Mouse (Mus musculus): ENCODE measurements around the gene Pdzd8. TPM values are rescaled to one million over a fixed set of nuclear protein-coding genes. Genes with fewer than 3 reads are reported as not detected.

The Pdzd8 gene
- total RNA-seq, 1 experiment from 2014 or later = 59.1 TPM

DNA sequence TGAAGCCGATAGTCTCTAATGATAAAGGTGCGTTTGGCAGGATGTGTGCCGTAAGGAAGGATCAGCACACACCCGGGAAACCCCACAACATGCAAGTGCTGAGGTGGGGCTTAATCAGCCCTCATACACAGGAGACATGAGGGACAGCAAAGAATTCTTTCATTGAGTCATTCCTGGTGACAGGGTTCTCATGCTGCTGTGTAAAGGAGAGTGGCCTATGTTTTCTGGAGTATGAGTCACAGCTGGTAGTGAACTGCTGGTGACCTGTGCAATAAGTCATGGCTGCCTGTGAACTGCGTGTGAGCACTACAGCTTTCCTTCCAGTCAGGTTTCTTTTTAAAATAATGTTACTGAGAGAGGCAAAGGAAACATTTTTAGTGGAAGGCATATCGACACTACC is 55.8 kb downstream of the Pdzd8 start:
- ATAC-seq (replicated peaks; ENCODE audit: low read depth, poor library complexity, severe bottlenecking) = 0 out of 2 replicates have a peak, but pooled peaks have one; percentile 11

DNA sequence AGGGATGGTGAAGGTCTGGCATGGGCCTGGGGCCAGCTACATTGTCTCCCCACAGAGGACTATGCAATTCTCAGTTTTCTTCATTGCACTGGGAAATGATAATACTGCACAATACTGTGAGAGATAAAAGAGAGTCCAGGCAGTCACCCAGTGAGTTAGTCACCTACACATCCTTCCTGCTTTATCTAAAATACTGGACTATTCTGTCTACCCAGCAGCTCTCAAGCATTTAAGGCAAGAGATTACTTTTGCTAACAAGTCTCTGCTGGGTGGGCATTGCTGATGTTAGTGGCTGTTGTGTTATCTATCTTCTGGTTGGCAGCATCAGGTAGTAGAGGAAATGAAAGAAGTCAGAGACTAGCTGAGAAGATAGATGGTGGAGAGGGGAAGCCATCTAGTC is 56.5 kb downstream of the Pdzd8 start:
- ATAC-seq (replicated peaks; ENCODE audit: low read depth, poor library complexity, severe bottlenecking) = no peak

DNA sequence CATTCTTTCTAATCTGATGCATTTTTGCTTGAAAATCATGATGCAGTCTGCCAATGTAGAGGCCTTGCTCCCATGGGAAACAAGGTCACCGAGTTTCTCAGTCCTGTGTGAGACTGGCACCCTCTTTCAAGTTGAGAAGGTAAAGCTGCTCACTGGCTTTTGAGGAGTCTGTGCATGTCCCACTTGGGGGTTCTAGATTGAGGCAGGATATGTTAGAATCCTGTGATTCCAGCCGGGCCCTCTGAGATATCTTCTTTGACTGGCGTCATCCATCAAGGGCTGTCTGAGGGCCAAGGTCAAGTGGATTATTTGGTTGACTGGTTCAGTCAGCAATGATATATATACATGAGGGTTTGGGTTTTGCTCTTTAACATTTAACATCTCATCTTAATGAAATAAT is 63.6 kb downstream of the Pdzd8 start:
- ATAC-seq (replicated peaks; ENCODE audit: low read depth, poor library complexity, severe bottlenecking) = no peak

DNA sequence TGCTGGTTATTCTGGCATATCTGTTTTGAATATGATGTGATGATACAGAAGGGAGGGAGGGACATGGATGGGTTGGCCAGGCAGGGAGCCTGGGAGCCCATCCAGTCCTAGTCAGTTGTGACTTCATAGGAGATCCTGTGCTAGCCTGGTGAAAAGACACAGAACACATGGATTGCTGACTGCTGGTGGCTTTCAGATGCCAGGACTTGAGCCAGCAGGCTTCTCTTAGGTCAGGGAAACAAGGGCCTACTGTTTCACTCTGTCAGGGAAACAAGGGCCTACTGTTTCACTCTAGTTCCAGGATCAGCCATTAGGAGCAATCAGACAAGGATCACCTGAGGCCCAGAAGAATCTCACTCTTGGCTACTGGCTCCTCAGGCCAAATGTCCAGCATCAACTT is 64.7 kb downstream of the Pdzd8 start:
- no peak for ATAC-seq (replicated peaks; ENCODE audit: low read depth, poor library complexity, severe bottlenecking)

DNA sequence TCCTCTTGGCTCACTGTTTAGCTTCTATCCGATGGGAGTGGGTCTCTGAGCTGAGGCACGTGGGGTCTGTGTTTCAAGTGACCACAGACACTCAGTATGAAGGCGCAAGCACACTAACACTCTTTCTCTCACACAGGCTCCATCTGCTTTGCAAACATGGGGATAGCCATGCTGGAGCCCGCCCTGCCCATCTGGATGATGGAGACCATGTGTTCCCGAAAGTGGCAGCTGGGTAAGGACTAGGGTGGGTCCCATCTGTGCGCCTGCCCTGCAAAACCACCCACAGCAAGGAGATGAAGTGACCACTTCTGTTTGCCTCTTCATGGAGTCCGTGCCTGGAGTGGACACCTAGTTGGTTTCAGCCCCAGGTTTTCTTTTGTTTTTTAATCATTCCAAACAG is 69.2 kb downstream of the Pdzd8 start:
- no peak for ATAC-seq (replicated peaks; ENCODE audit: low read depth, poor library complexity, severe bottlenecking)

DNA sequence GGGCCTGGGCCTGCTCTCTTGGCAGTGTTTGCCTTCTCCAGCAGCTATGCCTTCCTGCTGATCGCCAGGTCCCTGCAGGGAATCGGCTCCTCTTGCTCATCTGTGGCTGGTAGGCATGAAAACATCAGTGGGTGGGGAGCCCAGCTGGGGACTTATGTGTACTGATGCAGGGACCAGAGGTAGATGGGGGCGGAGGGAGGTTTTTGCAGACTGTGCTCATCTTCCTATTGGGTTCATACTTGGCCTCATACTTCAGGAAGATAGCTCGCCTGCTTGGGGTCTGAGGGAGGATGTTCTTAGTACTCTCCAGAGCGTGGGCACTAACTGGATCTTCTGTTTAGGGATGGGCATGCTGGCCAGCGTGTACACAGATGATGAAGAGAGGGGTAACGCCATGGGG is 72.4 kb downstream of the Pdzd8 start:
- no peak for ATAC-seq (replicated peaks; ENCODE audit: low read depth, poor library complexity, severe bottlenecking)

DNA sequence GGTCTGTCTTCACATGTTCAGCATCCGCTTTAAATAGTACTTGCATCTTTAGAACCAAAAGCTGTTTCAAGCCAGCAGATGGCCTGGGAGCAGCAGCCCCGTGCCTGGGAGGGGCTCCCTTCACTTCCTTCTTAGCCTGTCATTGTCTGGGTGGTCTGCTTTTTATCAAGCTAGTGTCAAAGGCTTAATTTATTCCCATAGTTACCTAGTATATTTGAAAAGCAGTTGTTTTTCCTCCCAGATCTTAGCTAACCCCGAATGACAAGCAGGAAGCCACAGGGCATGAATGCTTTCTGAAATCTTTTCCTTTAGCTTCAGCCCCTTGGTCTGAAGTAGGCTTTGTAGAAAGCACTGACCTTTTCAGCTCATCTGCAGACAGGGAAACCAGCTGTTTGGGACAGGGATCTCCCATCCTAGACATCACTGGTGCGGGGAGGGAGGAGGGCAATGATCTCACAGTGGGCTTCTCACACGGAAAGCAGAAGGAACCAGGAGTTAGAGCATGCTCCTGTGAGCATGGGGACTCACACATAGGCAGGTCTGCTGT is 78.1 kb downstream of the Pdzd8 start:
- peak; percentile 45 for ATAC-seq (replicated peaks; ENCODE audit: low read depth, poor library complexity, severe bottlenecking)

DNA sequence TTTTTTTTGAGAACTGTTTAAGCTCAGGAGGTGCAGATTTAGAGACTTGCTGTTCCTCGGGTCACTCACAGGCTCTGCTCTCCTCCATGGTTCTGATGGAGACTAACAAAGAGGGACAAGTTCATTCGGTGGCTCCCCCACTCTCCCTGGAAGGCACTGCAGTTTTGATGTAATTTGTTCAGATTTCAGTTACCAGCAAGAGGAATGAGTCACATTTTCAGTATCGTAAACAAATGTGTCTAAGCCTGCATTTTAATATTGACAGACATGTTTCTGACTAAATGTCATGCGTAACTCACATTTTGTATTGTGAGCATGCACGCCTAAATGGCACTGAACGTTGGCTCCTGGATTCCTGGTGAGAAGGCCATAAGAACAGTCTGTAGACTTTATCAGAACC is 79.7 kb downstream of the Pdzd8 start:
- no peak for ATAC-seq (replicated peaks; ENCODE audit: low read depth, poor library complexity, severe bottlenecking)

DNA sequence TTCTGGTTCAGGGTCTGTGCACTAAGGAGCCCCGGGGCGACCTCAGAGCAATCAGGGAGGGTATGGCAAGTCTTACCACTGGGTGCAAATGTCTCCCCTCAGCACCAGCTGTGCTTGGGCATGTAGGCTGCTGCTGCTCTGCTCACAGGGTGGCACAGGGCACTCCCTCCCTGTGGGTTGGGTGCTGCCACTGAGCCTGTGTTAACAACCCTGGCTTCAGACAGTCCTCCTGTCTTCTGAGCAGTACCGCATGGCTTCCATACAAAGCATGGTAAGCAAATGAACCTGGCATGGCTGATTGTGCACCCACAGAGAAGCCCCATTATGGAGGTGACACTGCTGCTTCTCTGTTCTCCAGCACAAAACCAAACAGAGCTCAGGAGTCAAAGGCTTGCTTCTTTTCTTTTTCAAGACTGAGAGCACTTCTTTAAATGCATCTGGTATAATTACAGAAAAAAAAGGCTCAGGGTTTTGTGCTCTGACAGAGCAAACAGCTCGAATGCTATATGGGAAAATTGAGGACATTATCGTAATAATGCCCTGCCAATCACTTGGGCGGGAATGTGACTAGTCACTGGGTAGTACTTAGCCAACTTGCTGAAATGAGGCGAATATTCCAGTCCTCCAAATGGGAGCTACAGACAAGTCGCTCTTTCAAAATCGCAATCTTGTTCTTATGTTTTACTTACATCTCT is 80.6 kb downstream of the Pdzd8 start:
- ATAC-seq (replicated peaks; ENCODE audit: low read depth, poor library complexity, severe bottlenecking) = no peak

DNA sequence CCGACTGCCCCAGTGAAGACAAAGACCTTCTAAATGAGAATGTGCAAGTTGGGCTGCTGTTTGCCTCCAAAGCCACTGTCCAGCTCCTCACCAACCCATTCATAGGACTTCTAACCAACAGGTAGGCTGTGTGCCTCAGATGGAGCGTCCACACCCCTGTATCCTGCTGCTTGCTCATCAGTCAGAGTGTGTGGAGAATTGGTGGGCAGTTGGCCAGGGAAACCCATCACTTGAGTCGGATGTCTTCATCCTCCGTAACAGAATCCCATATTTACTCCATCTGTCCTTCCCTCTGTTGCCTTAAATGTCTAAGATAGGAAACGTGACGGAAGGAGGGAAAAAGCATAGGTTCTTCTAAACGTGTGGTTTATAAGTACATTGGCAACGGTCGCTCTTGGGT is 82.4 kb downstream of the Pdzd8 start:
- ATAC-seq (replicated peaks; ENCODE audit: low read depth, poor library complexity, severe bottlenecking) = no peak

DNA sequence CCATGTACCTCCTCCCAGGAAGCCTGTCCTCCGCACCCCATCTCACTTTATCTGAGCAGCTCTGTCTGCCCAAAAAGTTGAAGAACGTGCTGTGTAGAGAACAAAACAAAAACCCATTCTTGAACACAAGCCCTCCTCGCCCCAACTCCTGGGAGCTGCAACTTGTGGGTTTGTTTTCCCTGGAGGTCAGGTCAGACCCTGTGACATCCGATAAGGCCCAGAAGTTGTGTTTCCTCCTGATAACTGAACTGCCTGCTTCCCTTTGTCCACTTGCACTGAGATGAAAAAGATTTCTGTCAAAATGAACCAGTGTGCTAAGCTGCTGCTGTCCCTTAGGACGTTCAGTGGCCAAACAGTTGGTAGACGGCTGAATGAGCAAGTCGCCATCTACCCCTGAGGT is 84.0 kb downstream of the Pdzd8 start:
- peak; percentile 56 for ATAC-seq (replicated peaks; ENCODE audit: low read depth, poor library complexity, severe bottlenecking)

DNA sequence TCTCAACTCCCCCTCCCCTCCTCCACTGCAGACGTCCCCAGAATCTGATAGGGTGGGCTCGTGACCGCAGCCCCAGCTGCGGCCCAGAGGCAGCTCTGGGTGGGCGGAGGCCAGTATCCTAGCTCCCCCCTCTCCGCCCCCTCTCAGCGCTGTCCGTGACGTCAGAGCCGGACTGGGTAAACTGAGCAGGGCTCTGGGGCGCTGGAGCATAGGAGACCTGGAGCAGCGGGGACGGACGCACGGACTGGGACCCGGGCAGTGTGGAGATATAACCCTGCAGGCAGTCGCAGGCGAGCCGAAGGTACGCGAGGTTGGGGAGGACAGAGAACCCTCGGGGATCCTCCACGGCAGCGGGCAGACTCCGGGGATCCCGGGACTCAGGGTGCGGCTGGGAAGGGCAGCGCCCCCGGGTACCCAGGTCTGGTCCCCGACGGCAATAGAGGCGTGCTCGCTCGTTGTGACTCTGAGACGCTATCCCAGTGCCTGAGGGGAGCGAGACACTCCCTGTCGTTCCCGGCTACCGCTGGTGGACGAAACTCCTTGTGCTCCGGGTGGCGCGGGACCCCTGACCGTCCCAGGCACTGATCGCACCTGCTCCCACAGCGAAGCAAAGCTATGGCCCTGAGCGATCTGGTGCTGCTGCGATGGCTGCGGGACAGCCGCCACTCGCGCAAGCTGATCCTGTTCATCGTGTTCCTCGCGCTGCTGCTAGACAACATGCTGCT is 84.7 kb downstream of the Pdzd8 start, which contains the start of gene Slc18a2:
Slc18a2 (plus strand) TSS at position 179 of the 725 bp plus-strand sequence.
- ATAC-seq (replicated peaks; ENCODE audit: low read depth, poor library complexity, severe bottlenecking) = peak; percentile 81

DNA sequence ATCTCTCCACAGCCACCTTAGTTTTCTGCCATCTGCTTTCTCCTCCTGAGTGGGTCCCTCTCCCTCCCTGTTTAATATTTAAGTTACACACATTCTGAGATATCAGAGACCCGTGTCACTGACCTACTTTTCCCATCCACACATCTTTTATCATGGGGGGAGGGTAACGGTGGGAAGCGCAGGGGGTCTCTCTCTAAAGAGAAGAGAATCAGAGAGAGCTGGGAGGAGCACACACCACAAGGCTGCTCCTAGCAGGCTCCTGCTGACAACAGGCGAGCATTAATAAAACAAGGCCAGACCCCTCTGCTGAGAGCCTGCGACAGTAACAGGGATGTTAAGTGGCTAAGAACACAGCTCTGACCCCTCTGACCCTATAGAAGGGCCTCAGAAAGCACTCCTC is 85.9 kb downstream of the Pdzd8 start:
- no peak for ATAC-seq (replicated peaks; ENCODE audit: low read depth, poor library complexity, severe bottlenecking)

DNA sequence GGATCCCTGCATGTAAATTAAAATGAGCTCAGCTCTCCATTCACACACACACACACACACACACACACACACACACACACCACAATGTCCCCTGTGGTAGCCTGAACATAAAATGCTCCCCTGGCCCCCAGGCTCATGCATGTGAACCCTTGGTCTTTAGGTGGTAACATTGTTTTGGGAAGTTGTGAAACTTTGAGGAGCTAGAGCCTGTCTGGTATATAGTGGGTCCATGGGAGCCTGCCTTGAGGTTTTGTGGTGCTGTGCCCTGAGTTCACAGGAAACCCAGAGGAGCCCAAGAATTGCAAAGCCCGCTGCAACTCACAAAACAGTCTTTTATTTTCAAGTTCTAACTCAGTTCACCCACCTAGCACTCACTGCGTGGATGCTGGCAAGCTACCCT is 92.9 kb downstream of the Pdzd8 start:
- peak; percentile 60 for ATAC-seq (replicated peaks; ENCODE audit: low read depth, poor library complexity, severe bottlenecking)

DNA sequence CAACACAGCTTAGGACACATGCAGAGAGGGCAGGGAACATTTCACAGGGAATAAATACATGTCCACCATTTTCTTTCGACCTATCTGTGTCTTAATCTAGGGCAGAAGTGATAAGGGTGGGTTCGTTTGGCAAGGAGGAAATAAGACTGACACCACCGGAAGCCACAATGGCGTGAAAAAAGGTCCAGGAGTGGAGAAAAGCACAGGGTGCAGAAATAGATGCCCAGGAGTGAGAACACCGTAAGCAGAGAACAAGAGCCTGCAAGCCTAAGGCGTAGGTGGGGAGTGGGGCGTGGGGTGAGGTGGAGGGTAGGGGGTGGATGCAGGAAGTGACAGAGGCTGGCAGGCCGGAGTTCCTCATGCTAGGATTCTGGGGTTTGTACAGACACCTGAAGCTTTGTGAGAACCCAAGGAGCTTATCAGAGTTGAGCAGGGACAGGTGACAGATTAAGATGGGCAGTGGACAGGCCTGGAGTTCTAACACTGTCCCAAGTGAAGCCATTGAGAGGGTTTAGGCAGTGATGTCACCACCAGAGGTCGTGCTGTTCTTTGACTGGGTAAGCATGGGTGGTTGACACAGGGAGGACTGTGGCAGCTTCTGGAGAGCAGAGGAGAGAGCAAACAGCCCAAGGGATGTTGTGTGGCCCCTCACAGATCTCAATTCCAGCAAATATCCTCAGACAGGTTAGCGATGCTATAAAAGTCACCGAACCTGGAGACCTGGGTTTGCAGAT is 96.9 kb downstream of the Pdzd8 start:
- ATAC-seq (replicated peaks; ENCODE audit: low read depth, poor library complexity, severe bottlenecking) = peak; percentile 64

DNA sequence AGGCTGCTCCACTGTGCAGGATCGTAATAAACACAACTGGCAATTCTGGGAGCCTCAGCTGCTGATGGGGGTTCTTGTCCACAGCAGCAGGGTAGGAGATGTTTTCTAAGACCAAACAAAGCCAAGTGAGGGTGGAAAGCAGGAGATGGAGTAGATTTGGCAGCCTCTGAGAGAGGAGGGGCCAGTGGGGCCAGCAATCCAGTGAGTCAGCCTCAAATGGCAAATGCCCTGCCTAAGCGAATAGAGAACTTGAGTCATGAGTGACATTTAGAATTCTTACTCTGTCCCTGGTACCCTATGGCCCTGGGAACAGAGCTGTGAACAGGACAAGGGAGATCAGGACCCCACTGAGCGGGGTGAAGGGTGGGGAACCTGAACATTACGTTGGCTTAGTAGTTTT is 97.4 kb downstream of the Pdzd8 start:
- ATAC-seq (replicated peaks; ENCODE audit: low read depth, poor library complexity, severe bottlenecking) = peak; percentile 9; the same call in 1 of the 2 replicates

Other genes starting within 250 kb of the Pdzd8 start
- not detected in 2 replicates for gene Vax1, start 175.7 kb downstream of the Pdzd8 start, total RNA-seq (2017)
- gene Kcnk18, start 126.6 kb downstream of the Pdzd8 start, total RNA-seq (2017) = not detected in 2 replicates
- gene Slc18a2, start 84.9 kb downstream of the Pdzd8 start, total RNA-seq (2017) = 21.9 and 29.1 TPM in 2 replicates
- 809 and 1,340 TPM in 2 replicates for gene Rps12-ps3, start 23.5 kb downstream of the Pdzd8 start, total RNA-seq (2017)
- not detected in 2 replicates for gene Emx2, start 112.6 kb upstream of the Pdzd8 start, total RNA-seq (2017)